Mouse (Mus musculus): ENCODE measurements around the gene Tbc1d14.

DNA sequence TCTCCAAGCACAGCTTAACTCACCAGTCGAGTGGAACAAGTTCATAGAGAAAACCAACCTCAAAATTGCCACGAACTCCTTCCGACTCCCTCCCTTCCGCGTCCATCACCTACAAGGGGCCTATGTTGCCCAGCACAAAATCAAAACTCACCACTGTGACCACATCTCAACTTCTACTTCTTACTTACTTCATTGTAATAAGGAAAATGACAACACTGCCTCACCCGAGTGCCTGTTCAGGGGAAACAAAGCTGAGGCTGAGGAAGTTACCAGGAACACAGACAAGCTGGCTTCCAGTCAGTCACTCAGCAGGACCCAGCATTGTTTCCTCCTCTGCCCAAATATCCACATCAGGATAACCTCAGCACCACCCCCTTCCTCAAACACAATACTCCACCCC is 29.3 kb downstream of the Tbc1d14 start:
- TF ChIP-seq CTCF (IDR thresholded peaks at IDR 0.05; ENCODE audit: low read depth, low read length) (no peak), POLR2A (IDR thresholded peaks at IDR 0.05; ENCODE audit: extremely low read depth, insufficient read depth, low read length) (no peak)
